Mouse (Mus musculus) midbrain, embryonic 12.5 days (tissue): ENCODE data around the gene Slc25a45. TPM values are rescaled to one million over a fixed set of nuclear protein-coding genes. Genes with fewer than 3 reads are reported as not detected.

Experiments
- ATAC-seq: fragments of 200-750 bp; cut with Nextera tagmentation; 2 replicates; pipeline ENCODE4 v1.8.0; 2017; ENCODE audit warnings: low read depth, moderate TSS enrichment, moderate library complexity; ENCODE audit not compliant: low FRiP score
- H3K27ac ChIP-seq: fragments of 300-500 bp; sonication (generic); replicated peaks from 2 replicates; pipeline ENCODE4 v1.5.1; 2016; ENCODE audit warnings: mild to moderate bottlenecking
- H3K27me3 ChIP-seq: fragments of 300-500 bp; sonication (generic); 2 replicates; pipeline ENCODE4 v1.6.1; 2016; ENCODE audit warnings: mild to moderate bottlenecking
- H3K36me3 ChIP-seq: fragments of 300-500 bp; sonication (generic); 2 replicates; pipeline ENCODE4 v1.6.1; 2016
- H3K4me1 ChIP-seq: fragments of 300-500 bp; sonication (generic); 2 replicates; pipeline ENCODE4 v1.6.1; 2016
- H3K4me2 ChIP-seq: fragments of 300-500 bp; sonication (generic); replicated peaks from 2 replicates; pipeline ENCODE4 v1.6.1; 2016; ENCODE audit warnings: mild to moderate bottlenecking, moderate library complexity
- H3K4me3 ChIP-seq: fragments of 300-500 bp; sonication (generic); 2 replicates; pipeline ENCODE4 v1.5.1; 2016; ENCODE audit warnings: mild to moderate bottlenecking
- H3K9ac ChIP-seq: fragments of 300-500 bp; sonication (generic); replicated peaks from 2 replicates; pipeline ENCODE4 v1.6.1; 2016; ENCODE audit warnings: mild to moderate bottlenecking, moderate library complexity
- H3K9me3 ChIP-seq: fragments of 300-500 bp; sonication (generic); 2 replicates; pipeline ENCODE4 v1.6.1; 2016; ENCODE audit warnings: mild to moderate bottlenecking
- WGBS: fragments of 180-500 bp; shearing (Covaris S2); methylation state at CpG from one replicate; pipeline ENCODE4 v1.1.7; 2016; 5-methylcytosine and 5-hydroxymethylcytosine counted together
- polyA plus RNA-seq: library from polyadenylated mRNA; unstranded; fragments of >200 nt; fragmentation: Nextera tagmentation; extraction: Ambion mirVana; gene quantifications from 2 replicates; pipeline ENCODE4 v1.2.1, GENCODE M21; 2016

The Slc25a45 gene
- polyA plus RNA-seq, 1 experiment from 2014 or later: 3.4 TPM

DNA sequence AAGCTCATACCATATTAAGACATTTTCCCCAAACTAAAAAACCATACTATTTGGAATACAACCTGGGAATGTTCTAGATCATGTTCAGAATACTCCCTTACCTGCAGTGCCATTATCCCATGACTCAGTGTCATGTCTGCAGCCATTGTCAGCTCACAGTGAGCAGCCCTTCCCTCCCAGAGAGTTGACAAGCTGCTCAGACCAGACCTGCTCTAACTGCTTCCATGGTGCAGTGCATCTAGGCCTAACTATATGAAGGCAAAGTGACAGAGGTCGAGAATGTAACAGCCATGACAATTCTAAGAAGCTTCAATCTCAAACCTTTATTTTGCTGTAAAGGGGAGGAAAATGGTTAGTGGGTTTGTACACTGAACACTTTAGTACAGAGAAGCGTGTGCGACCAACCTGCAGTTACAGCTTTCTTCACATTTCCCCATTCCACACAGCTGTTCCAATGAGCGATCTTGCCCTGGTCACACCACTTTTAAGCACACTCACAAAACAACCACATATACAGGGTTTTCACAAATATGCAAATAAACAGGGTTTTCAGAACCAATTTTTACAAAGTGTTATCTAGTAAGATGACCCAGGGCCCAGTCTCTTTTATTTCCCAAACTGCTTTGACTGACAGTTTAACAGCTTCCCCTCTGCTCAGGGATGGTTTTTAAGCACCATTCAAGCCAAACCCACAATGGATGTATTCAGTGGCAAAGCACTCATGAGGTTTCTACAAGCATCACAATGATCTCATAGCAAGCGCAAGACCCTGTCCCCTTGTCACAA, 35.4 kb upstream of the Slc25a45 start:
- Histone ChIP-seq H3K4me1 (peaks cover 58% of the 10 kb centered on the region), H3K36me3 (no peaks in the 10 kb centered on the region), H3K27ac (peak overlapping the region; percentile 49; the same call in 1 of the 2 replicates), H3K4me2 (no peak overlapping the region), H3K27me3 (peaks cover 5% of the 10 kb centered on the region; the same call in 1 of the 2 replicates), H3K4me3 (no peak overlapping the region), H3K9ac (no peak overlapping the region), H3K9me3 (no peaks in the 10 kb centered on the region)
- 70% methylated on average over 5 of the region's 5 CpGs for WGBS
- no peak for ATAC-seq

- no peak for ATAC-seq
- no peak overlapping the region for H3K4me2 ChIP-seq
- H3K27ac ChIP-seq: peak overlapping the region; percentile 49
- WGBS: 67% methylated on average over 9 of the region's 9 CpGs
- H3K9me3 ChIP-seq: no peaks in the 10 kb centered on the region
- no peak overlapping the region for H3K4me3 ChIP-seq
- no peak overlapping the region for H3K9ac ChIP-seq
- peaks cover 5% of the 10 kb centered on the region; the same call in 1 of the 2 replicates for H3K27me3 ChIP-seq
- H3K36me3 ChIP-seq: no peaks in the 10 kb centered on the region
- peaks cover 67% of the 10 kb centered on the region for H3K4me1 ChIP-seq
Measured at GRCm38 (mm10) chr19:5842785-5843730, 34.5 kb upstream of the Slc25a45 start.

GRCm38 (mm10) chr19:5843781-5844691, 33.6 kb upstream of the Slc25a45 start:
- 88% methylated on average over 30 of the region's 30 CpGs for WGBS
- ATAC-seq: no peak
- H3K4me3 ChIP-seq: 0 out of 2 replicates have a peak overlapping the region, but pooled peaks have one; percentile 1

DNA sequence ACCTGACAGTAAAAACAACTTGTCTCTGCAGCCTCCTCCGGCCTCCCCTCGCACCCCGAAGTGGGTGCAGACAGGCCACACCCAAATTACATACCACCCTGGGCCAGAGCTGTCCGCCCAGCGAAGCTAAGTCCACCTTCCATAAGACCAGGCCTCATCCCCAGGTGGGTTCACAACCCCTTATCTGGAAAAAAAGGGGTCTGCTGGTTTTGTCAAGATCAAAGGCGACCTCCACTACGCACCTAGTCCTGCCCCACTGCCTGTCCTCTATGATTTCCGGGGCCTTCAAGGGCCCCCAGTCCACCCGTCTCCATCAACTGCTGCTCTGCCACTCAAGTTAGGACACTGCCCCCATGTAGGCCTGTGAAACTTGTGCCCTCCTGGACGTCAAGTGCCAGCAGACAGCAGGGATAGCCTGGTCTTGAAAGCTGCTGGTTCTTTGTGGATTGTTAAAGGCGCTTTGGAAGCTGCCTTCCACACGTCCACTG, 32.7 kb upstream of the Slc25a45 start:
- WGBS: 85% methylated on average over 12 of the region's 12 CpGs
- Histone ChIP-seq H3K27ac (peak overlapping the region; percentile 98), H3K9ac (no peak overlapping the region), H3K27me3 (peaks cover 5% of the 10 kb centered on the region; the same call in 1 of the 2 replicates), H3K4me3 (peak overlapping the region; percentile 32; the same call in 1 of the 2 replicates), H3K4me2 (peak overlapping the region; percentile 62), H3K36me3 (no peaks in the 10 kb centered on the region), H3K4me1 (peaks cover 84% of the 10 kb centered on the region), H3K9me3 (no peaks in the 10 kb centered on the region)
- no peak for ATAC-seq

More at GRCm38 (mm10) chr19:5843781-5844691, 33.6 kb upstream of the Slc25a45 start:
- Histone ChIP-seq H3K36me3 (no peaks in the 10 kb centered on the region), H3K27me3 (peaks cover 5% of the 10 kb centered on the region; the same call in 1 of the 2 replicates), H3K27ac (no peak overlapping the region; the same call in none of the 2 replicates), H3K9ac (no peak overlapping the region), H3K4me1 (peaks cover 76% of the 10 kb centered on the region), H3K4me2 (peak overlapping the region; percentile 62; the same call in 1 of the 2 replicates), H3K9me3 (no peaks in the 10 kb centered on the region)

DNA sequence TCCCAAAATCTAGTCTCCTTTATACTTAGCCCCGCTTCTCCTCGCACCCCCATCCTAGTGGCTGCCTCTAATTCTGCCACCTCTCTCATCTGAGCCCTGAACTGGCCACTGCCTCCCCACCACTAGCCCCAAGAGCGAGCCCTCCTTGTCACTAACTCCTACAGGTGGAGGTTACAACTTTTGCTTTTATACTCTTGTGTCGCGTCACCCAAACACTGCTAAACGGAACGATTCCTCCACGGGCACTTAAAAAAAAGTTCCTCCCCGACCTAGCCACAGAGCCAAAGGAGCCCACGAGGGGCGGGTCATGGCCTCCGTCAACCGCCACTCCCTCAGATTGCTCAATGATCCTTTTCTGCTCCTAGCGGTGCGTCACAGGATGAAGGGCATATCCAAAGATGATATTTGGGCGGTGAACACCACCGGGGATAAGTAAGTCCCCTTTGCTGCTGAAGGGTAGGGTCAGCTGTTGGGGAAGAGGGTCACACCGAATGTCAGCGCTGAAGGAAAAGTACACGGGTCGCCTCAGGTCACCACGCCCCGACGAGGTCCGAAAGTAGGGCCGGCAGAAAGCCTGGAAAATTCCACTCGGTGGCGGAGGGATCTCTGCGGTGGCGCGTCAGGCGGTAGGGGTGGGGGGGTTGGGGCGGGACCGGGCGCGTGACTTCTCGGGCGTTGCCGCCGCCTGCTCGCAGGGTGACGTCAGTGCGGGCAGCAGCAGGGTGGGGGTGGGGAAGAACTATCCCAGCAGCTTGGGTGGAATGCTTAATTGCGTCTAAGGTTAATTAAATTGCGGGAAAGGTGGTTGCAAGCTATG, 32.1 kb upstream of the Slc25a45 start:
- Histone ChIP-seq H3K9me3 (no peaks in the 10 kb centered on the region), H3K27ac (peak overlapping the region; percentile 98), H3K4me2 (peak overlapping the region; percentile 62), H3K36me3 (no peaks in the 10 kb centered on the region), H3K27me3 (peaks cover 5% of the 10 kb centered on the region; the same call in 1 of the 2 replicates), H3K9ac (peak overlapping the region; percentile 53), H3K4me1 (peaks cover 84% of the 10 kb centered on the region), H3K4me3 (peak overlapping the region; percentile 32)
- peak; percentile 59 for ATAC-seq
- 8% methylated on average over 45 of the region's 45 CpGs for WGBS

- Histone ChIP-seq H3K4me3 (peak overlapping the region; percentile 32), H3K4me2 (peak overlapping the region; percentile 62), H3K9ac (peak overlapping the region; percentile 53), H3K9me3 (no peaks in the 10 kb centered on the region), H3K4me1 (peaks cover 82% of the 10 kb centered on the region), H3K27me3 (peaks cover 5% of the 10 kb centered on the region; the same call in 1 of the 2 replicates), H3K36me3 (no peaks in the 10 kb centered on the region), H3K27ac (peak overlapping the region; percentile 98)
- WGBS: under 1% methylated on average over 7 of the region's 7 CpGs
- peak; percentile 70 for ATAC-seq
Measured at GRCm38 (mm10) chr19:5846154-5846553, 31.5 kb upstream of the Slc25a45 start.

GRCm38 (mm10) chr19:5846557-5847305, 30.9 kb upstream of the Slc25a45 start:
- Histone ChIP-seq H3K9ac (peak overlapping the region; percentile 53), H3K9me3 (no peaks in the 10 kb centered on the region), H3K27ac (peak overlapping the region; percentile 98), H3K4me2 (peak overlapping the region; percentile 62), H3K27me3 (peaks cover 5% of the 10 kb centered on the region; the same call in 1 of the 2 replicates), H3K36me3 (peaks cover 3% of the 10 kb centered on the region; the same call in 1 of the 2 replicates), H3K4me3 (peak overlapping the region; percentile 32), H3K4me1 (peaks cover 81% of the 10 kb centered on the region)
- ATAC-seq: peak; percentile 85
- 6% methylated on average over 15 of the region's 16 CpGs for WGBS

- no peaks in the 10 kb centered on the region for H3K9me3 ChIP-seq
- H3K4me3 ChIP-seq: no peak overlapping the region
- peak overlapping the region; percentile 98 for H3K27ac ChIP-seq
- H3K27me3 ChIP-seq: peaks cover 5% of the 10 kb centered on the region; the same call in 1 of the 2 replicates
- ATAC-seq: no peak
- H3K4me1 ChIP-seq: peaks cover 79% of the 10 kb centered on the region
- H3K4me2 ChIP-seq: peak overlapping the region; percentile 62
- 44% methylated on average over 4 of the region's 4 CpGs for WGBS
- H3K36me3 ChIP-seq: peaks cover 10% of the 10 kb centered on the region
- H3K9ac ChIP-seq: peak overlapping the region; percentile 53
Measured at GRCm38 (mm10) chr19:5847306-5847796, 30.3 kb upstream of the Slc25a45 start.

DNA sequence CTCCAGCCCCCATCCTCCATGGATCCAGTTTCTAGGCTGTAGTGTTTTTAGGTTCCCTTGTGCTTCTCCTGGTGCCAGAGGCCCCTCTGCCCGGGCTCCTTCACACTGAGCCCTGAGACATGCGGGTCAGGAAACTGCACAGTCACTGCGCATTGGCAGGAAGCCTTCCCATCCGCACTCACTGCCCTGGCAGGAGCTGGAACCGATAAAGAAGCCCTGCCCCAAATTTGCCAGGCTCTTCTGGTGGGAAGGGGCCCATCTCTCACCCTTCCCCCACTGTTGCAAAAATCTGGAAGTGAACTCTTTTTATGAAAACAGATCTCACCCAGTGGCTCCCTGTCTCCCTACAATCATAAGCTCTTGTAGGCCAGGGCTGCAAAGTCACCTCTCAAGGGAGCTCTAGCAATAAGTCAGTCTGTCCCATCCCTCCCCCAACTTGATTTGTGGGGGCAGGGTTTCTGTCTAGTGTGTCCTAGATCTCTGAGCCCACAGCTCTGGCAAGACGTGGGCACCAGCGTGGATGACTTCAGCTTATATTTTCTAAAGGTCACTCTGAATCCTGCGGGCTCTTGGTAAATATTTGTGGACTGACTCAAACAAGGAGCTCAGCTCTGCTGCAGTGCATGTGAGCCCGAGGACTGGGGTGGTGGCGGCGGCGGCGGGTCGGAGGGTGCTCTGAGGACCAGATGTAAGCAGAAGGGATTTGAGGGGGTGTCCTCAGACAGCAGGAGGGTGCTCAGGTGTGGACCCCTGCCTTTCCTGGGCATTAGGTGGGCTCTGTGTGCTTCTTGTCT, 29.4 kb upstream of the Slc25a45 start:
- peak overlapping the region; percentile 53 for H3K9ac ChIP-seq
- WGBS: 66% methylated on average over 14 of the region's 14 CpGs

More for the DNA sequence above, 29.4 kb upstream of the Slc25a45 start:
- H3K27ac ChIP-seq: peak overlapping the region; percentile 98
- peaks cover 14% of the 10 kb centered on the region for H3K36me3 ChIP-seq
- peak overlapping the region; percentile 62; the same call in 1 of the 2 replicates for H3K4me2 ChIP-seq
- H3K4me3 ChIP-seq: no peak overlapping the region
- peaks cover 5% of the 10 kb centered on the region; the same call in 1 of the 2 replicates for H3K27me3 ChIP-seq
- no peaks in the 10 kb centered on the region for H3K9me3 ChIP-seq
- peaks cover 70% of the 10 kb centered on the region for H3K4me1 ChIP-seq
- ATAC-seq: no peak
